Mouse (Mus musculus): ENCODE measurements around the gene Rps6ka4.

DNA sequence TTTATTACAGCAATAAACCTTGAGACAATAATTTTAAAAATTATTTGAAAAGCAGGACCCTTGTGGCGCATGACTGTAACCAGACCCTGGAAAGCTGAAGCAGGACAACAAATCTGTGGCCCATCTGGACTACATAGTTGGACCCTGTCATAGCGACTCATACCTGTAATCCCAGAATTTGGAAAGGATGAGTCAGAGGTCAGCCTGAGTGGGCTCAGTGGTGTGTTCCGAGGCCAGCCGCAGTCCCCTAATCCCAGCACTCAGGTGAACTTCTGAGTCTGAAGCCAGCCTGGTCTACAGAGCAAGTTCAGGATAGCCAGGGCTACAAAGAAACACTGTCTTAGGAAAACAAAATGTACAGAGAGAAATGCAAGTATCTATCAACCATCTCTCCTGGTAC lies 21.0 kb upstream of the Rps6ka4 start:
- TF ChIP-seq CTCF (IDR thresholded peaks at IDR 0.05; ENCODE audit: low read depth) (no peak), EP300 (IDR thresholded peaks at IDR 0.05; ENCODE audit: low read depth) (no peak)
